Mouse (Mus musculus) adrenal gland (tissue): ENCODE results near the gene Olfr661.

Source experiments
- intact Hi-C: fragments of 180-260 bp; cut with DNase I; formaldehyde crosslinking; loops from one replicate; pipeline ENCODE4 v1.15.1; 2025
- long read RNA-seq, 2 experiments: library from polyadenylated mRNA; unstranded; transcript quantifications; one replicate each; pipeline ENCODE4 v2.0.0; 2020; ENCODE audit warnings: borderline replicate concordance in 1 of 2; ENCODE audit not compliant: insufficient replicate concordance in 1 of 2

Olfr661 gene
- long read RNA-seq, experiment 1 = 0 reads
- long read RNA-seq, experiment 2 = 0 reads

GRCm38 (mm10) chr7:104686201-104686600 is at the start of gene Olfr661:
Gene Olfr661, plus strand, starts transcription at chr7:104686501.
- intact Hi-C loops = no loop called here

GRCm38 (mm10) chr7:104646841-104647482 is 39.3 kb upstream of the Olfr661 start, which contains the start of gene Olfr658:
Gene Olfr658, minus strand, starts transcription at chr7:104647305.
- intact Hi-C loops = no loop called here

- intact Hi-C loops = no loop called here
Measured at GRCm38 (mm10) chr7:104666453-104666852, 19.8 kb upstream of the Olfr661 start, which contains the start of gene Olfr659. Gene Olfr659, plus strand, starts transcription at chr7:104666753.
